Mouse (Mus musculus) retina, postnatal 7 days (tissue): ENCODE measurements around the gene Fnip1.
"Not testable (repeated sequence)": the region's sequence is repeated elsewhere in the genome, so short reads cannot be mapped to it uniquely, and the experiment has no call there.

Source experiments
- DNase-seq: peaks from one replicate; pipeline ENCODE4 v3.0.0-alpha.2; 2012; ENCODE audit warnings: low read depth, low spot score

Gene Fnip1

GRCm38 (mm10) chr11:54437823-54438337 is at the start of gene Fnip1:
TSS of gene Fnip1 (plus strand) at chr11:54438199.
- peak; percentile 83 for DNase-seq

- no peak for DNase-seq
Measured at GRCm38 (mm10) chr11:54390386-54390785, 47.6 kb upstream of the Fnip1 start.

- DNase-seq, result no peak
Measured at GRCm38 (mm10) chr11:54391326-54391725, 46.7 kb upstream of the Fnip1 start.

GRCm38 (mm10) chr11:54396686-54397085 is 41.3 kb upstream of the Fnip1 start:
- no peak for DNase-seq

GRCm38 (mm10) chr11:54398058-54398457 is 39.9 kb upstream of the Fnip1 start:
- DNase-seq, result no peak

- DNase-seq, result not testable (repeated sequence)
Measured at GRCm38 (mm10) chr11:54400803-54401202, 37.2 kb upstream of the Fnip1 start.

GRCm38 (mm10) chr11:54404885-54405284 is 33.1 kb upstream of the Fnip1 start:
- DNase-seq, result no peak

GRCm38 (mm10) chr11:54406930-54407546 is 31.0 kb upstream of the Fnip1 start:
- DNase-seq, result no peak

- DNase-seq, result no peak
Measured at GRCm38 (mm10) chr11:54410612-54411011, 27.4 kb upstream of the Fnip1 start.

GRCm38 (mm10) chr11:54413017-54413416 is 25.0 kb upstream of the Fnip1 start:
- DNase-seq, result no peak

- DNase-seq, result no peak
Measured at GRCm38 (mm10) chr11:54423007-54423406, 15.0 kb upstream of the Fnip1 start.

GRCm38 (mm10) chr11:54426267-54426666 is 11.7 kb upstream of the Fnip1 start:
- no peak for DNase-seq

- no peak for DNase-seq
Measured at GRCm38 (mm10) chr11:54427138-54427537, 10.9 kb upstream of the Fnip1 start.

GRCm38 (mm10) chr11:54427695-54428352 is 10.2 kb upstream of the Fnip1 start:
- no peak for DNase-seq

- no peak for DNase-seq
Measured at GRCm38 (mm10) chr11:54429224-54429623, 8.8 kb upstream of the Fnip1 start.

- DNase-seq, result no peak
Measured at GRCm38 (mm10) chr11:54435797-54436196, 2.2 kb upstream of the Fnip1 start.

- DNase-seq, result no peak
Measured at GRCm38 (mm10) chr11:54437310-54437822, 633 bp upstream of the Fnip1 start.

- DNase-seq, result no peak
Measured at GRCm38 (mm10) chr11:54438366-54438781, 375 bp downstream of the Fnip1 start.

GRCm38 (mm10) chr11:54438991-54439690 is 1.1 kb downstream of the Fnip1 start:
- no peak for DNase-seq

- no peak for DNase-seq
Measured at GRCm38 (mm10) chr11:54439691-54440029, 1.7 kb downstream of the Fnip1 start.

GRCm38 (mm10) chr11:54450757-54451156 is 12.8 kb downstream of the Fnip1 start:
- DNase-seq, result not testable (repeated sequence)

GRCm38 (mm10) chr11:54454516-54454915 is 16.5 kb downstream of the Fnip1 start:
- DNase-seq, result no peak
